Mouse (Mus musculus) forebrain, postnatal 0 days (tissue): ENCODE data around the gene Mrpl53. TPM values are rescaled to one million over a fixed set of nuclear protein-coding genes. Genes with fewer than 3 reads are reported as not detected.

Experiments
- ATAC-seq: fragments of 200-750 bp; cut with Nextera tagmentation; 2 replicates; pipeline ENCODE4 v1.8.0; 2017; ENCODE audit warnings: mild to moderate bottlenecking, moderate library complexity
- DNase-seq: peaks from one replicate; pipeline ENCODE4 v3.0.0-alpha.2; 2015
- H3K27ac ChIP-seq: fragments of 300-500 bp; sonication (generic); 2 replicates; pipeline ENCODE4 v1.5.1; 2014; ENCODE audit warnings: low read depth, mild to moderate bottlenecking, antibody characterized with exemption, low read length, moderate library complexity, mixed read lengths
- H3K27me3 ChIP-seq: fragments of 300-500 bp; sonication (generic); 2 replicates; pipeline ENCODE4 v1.6.1; 2014; ENCODE audit warnings: mild to moderate bottlenecking, low read length, mixed read lengths; ENCODE audit not compliant: insufficient read depth
- H3K36me3 ChIP-seq: fragments of 300-500 bp; sonication (generic); 2 replicates; pipeline ENCODE4 v1.6.1; 2014; ENCODE audit warnings: mild to moderate bottlenecking, moderate library complexity; ENCODE audit not compliant: insufficient read depth
- H3K4me1 ChIP-seq: fragments of 300-500 bp; sonication (generic); 2 replicates; pipeline ENCODE4 v1.6.1; 2014; ENCODE audit warnings: antibody characterized with exemption; ENCODE audit not compliant: insufficient read depth
- H3K4me2 ChIP-seq: fragments of 300-500 bp; sonication (generic); 2 replicates; pipeline ENCODE4 v1.6.1; 2014; ENCODE audit warnings: low read depth, mild to moderate bottlenecking, moderate library complexity
- H3K4me3 ChIP-seq: fragments of 300-500 bp; sonication (generic); 2 replicates; pipeline ENCODE4 v1.5.1; 2014; ENCODE audit warnings: low read depth, low read length, mixed read lengths
- H3K9ac ChIP-seq: fragments of 300-500 bp; sonication (generic); 2 replicates; pipeline ENCODE4 v1.6.1; 2014; ENCODE audit warnings: mild to moderate bottlenecking
- H3K9me3 ChIP-seq: fragments of 300-500 bp; sonication (generic); 2 replicates; pipeline ENCODE4 v1.6.1; 2016; ENCODE audit warnings: low read length
- CTCF ChIP-seq: sonication (generic); IDR thresholded peaks from 2 replicates; pipeline ENCODE4 v1.5.1; 2016; ENCODE audit warnings: antibody characterized with exemption, control low read depth, low read depth
- WGBS: fragments of 180-500 bp; shearing (Covaris S2); extraction: QIAGEN DNeasy Blood & Tissue Kit; methylation state at CpG from one replicate; pipeline ENCODE4 v1.1.7; 2014; 5-methylcytosine and 5-hydroxymethylcytosine counted together
- polyA plus RNA-seq: library from polyadenylated mRNA; unstranded; fragments of >200 nt; fragmentation: Nextera tagmentation; extraction: Ambion mirVana; gene quantifications from 2 replicates; pipeline ENCODE4 v1.2.1, GENCODE M21; 2015
- total RNA-seq: library from RNA; depleted of rRNA; stranded (reverse); fragments of >200 nt; gene quantifications from 2 replicates; pipeline ENCODE4 v1.2.3, GENCODE M21; 2014

Gene Mrpl53
- total and polyA plus RNA-seq, 2 experiments from 2014 or later, result 64.6 to 126 TPM

DNA sequence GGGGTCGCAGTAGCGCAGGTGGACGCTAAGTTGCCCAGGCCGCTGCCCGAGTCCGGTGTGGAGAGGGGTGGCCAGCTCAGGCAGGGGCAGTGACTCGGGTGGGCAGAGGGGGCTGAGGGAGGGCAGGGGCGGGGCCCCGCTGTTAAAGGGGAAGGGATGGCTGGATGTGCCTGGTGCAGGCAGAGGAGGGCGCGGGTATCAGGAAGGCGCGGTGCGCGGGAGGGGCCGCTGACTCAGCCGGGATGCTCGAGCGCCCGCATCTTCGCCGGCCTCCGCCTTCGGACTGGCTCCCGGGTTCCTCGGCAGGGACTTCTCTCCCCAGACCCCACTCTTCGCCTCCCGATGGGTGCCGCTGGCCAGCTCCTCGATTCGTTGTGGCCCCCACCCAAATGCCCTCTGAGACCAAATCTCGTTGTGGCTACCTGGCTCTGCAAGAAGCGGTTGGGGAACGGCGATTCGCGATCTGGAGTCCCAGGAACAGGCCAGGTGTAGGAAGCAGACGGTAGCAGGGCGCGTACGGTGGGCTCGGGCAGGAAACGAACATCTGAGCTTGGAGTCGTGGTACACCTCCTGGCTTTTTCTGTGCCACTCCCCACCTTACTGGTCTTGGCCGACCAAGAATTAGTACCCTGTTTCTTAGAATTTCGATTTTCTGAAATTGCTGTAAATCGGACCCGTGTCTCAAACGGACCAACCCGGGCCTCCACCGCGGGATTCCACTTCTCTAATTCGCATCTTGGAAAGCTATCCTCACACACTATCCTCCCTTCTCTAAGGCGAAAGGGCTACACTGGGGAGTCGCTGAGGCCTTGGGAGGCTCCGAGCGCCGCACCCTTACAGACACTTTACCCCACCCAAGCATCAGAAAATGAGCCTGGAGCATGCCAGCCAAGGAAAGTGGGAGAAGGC, 38.3 kb upstream of the Mrpl53 start:
- no peaks in the 10 kb centered on the region for H3K9me3 ChIP-seq
- no peak overlapping the region for H3K4me3 ChIP-seq
- no peak for ATAC-seq
- no peaks in the 10 kb centered on the region for H3K36me3 ChIP-seq
- H3K27ac ChIP-seq, result no peak overlapping the region
- no peak for TF ChIP-seq CTCF
- peaks cover 66% of the 10 kb centered on the region for H3K27me3 ChIP-seq
- no peak overlapping the region for H3K9ac ChIP-seq
- H3K4me2 ChIP-seq, result no peak overlapping the region
- DNase-seq, result peak; percentile 84
- 1% methylated on average over 58 of the region's 58 CpGs for WGBS
- H3K4me1 ChIP-seq, result no peaks in the 10 kb centered on the region

DNA sequence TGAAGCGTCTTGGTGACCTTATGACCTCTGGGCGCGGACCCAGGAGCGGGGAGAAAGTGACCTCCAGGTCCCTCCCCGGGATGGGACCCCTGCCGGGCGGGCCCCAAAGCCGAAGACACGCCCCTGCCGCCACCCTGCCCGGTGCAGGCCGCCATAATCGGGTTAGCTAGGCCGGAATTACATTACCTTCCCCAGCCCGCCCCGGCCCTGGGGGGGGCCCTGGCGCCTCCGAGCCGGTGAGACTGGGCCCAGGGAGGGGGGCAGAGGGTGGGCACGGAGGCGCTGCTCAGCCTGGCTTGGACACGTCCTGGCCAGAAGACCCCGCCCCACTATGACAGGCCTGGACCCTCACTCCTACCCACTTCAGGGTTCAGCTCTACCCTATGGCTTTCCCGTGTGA, 37.6 kb upstream of the Mrpl53 start:
- TF ChIP-seq CTCF, result no peak
- Histone ChIP-seq H3K27ac (no peak overlapping the region), H3K9ac (no peak overlapping the region), H3K4me1 (no peaks in the 10 kb centered on the region), H3K27me3 (peaks cover 65% of the 10 kb centered on the region), H3K36me3 (no peaks in the 10 kb centered on the region), H3K4me2 (no peak overlapping the region), H3K9me3 (no peaks in the 10 kb centered on the region), H3K4me3 (no peak overlapping the region)
- WGBS, result 3% methylated on average over 23 of the region's 24 CpGs
- peak; percentile 25; the same call in 1 of the 2 replicates for ATAC-seq
- no peak for DNase-seq

DNA sequence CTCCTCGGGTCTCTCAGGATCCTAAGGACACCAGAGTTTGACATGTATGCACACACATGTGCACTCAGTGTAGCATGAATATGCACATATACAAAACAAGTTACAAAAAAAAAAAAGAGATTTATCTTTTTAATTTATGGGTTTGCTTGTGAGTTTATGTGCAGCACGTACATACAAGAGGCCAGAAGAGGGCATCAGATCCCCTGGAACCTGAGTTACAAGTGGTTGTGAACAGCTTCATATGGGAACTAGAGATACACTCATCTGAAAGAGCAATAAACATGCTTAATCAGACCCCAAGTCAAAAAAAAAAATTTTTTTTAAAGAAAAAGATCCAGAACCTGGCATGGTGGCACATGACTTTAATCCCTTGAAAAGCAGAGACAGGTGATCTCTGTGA, 33.9 kb upstream of the Mrpl53 start:
- Histone ChIP-seq H3K4me1 (no peaks in the 10 kb centered on the region), H3K27me3 (peaks cover 48% of the 10 kb centered on the region), H3K9me3 (no peaks in the 10 kb centered on the region), H3K27ac (no peak overlapping the region), H3K9ac (no peak overlapping the region), H3K4me3 (no peak overlapping the region), H3K36me3 (no peaks in the 10 kb centered on the region), H3K4me2 (no peak overlapping the region)
- DNase-seq (no peak), ATAC-seq (no peak)
- 17% methylated on average over 2 of the region's 2 CpGs for WGBS
- peak; percentile 24; the same call in 1 of the 2 replicates for TF ChIP-seq CTCF

DNA sequence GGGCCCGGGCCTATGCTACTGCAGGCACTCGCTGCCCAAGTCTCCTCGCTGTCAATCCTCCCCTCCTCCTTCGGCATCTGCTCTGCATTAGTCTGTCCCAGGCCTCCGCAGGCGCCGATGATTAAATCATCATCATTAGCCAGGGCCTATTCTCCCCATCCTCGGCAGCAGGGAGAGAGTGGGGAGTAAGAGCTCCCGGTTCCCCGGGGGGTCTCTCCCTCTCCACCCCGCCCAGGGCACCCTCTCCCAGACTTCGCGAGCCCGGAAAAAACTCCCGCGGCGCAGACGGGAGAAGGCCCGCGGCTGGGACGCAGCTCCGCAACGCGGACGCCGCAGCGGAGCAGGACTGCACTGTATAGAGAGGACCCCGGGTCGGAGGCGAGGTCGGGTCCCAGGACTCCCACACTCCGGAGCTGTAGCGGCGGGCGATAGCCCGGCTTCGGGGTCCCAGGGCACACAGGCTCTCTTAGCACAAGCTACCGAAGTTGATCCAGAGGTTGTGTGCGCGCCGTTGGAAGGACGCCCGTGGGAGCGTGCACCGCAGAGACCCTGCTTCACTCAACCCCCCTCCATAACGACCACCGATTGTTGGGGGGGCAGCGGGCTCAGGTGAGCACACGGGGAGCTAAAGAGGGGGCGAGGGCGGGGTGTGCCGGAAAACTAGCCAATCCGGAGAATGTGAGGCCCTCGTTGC, 31.1 kb upstream of the Mrpl53 start, which contains the start of gene Pcgf1:
Gene Pcgf1 (plus strand): TSS at position 240 of the 694 bp plus-strand sequence.
- Histone ChIP-seq H3K4me1 (no peaks in the 10 kb centered on the region), H3K4me2 (peak within 1 kb of the TSS; percentile 97), H3K9me3 (no peaks in the 10 kb centered on the region), H3K27me3 (peaks cover 30% of the 10 kb centered on the region), H3K27ac (peak within 1 kb of the TSS; percentile 93), H3K4me3 (peak within 1 kb of the TSS; percentile 74), H3K36me3 (peaks cover 14% of the 10 kb centered on the region; the same call in 1 of the 2 replicates), H3K9ac (peak within 1 kb of the TSS; percentile 79)
- ATAC-seq, result peak; percentile 36
- DNase-seq, result no peak
- no peak for TF ChIP-seq CTCF
- WGBS, result 1% methylated on average over 53 of the region's 54 CpGs

DNA sequence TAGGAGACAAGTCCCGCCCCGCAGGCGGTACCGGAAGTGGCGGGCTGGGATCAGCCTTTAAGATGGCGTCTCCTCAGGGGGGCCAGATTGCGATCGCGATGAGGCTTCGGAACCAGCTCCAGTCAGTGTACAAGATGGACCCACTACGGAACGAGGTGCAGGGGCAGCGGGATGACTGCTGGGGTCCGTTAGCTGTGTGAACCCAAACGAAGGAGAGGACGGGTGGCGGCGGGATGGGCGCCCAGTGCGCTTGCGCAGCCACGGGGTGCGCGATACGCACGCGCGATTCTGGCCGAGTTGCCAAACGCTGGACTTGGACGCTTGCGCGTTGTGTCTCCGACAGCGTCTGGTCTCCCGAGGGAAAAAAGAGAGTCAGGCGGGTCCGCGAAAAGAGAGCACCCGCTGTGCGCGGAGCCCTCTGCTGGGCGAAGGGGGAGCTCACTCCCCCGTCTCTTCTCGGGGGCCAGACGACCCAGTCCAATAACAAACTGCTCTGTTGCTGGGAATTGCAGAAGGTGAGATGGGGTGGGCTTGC, 30.4 kb upstream of the Mrpl53 start:
- no peaks in the 10 kb centered on the region for H3K4me1 ChIP-seq
- H3K4me3 ChIP-seq, result peak overlapping the region; percentile 74
- H3K4me2 ChIP-seq, result peak overlapping the region; percentile 97
- no peaks in the 10 kb centered on the region for H3K9me3 ChIP-seq
- peak overlapping the region; percentile 79 for H3K9ac ChIP-seq
- DNase-seq (peak; percentile 100), ATAC-seq (peak; percentile 96)
- H3K36me3 ChIP-seq, result peaks cover 14% of the 10 kb centered on the region; the same call in 1 of the 2 replicates
- 0% methylated on average over 42 of the region's 46 CpGs for WGBS
- peak; percentile 66 for TF ChIP-seq CTCF
- peak overlapping the region; percentile 93 for H3K27ac ChIP-seq
- H3K27me3 ChIP-seq, result peaks cover 28% of the 10 kb centered on the region

DNA sequence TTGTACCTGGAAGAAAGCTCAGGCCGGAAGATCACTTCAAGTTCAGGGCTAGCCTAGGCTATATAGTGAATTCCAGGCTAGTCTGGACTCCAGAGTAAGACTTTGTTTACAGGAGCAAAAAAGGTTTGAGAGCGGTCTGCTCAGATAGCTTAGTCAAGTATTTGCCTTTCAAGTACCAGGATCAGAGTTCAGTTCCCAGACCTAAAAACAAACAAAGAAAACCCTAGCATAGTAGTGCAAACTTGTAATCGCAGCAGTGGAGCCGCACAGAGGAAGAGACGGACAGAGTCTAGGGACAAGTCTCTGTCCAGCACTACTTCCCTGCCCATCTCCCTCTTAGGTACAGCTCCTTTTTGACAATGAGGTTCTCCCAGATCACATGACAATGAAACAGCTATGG, 28.6 kb upstream of the Mrpl53 start:
- peaks cover 30% of the 10 kb centered on the region for H3K27me3 ChIP-seq
- no peak overlapping the region for H3K4me2 ChIP-seq
- ATAC-seq (no peak), DNase-seq (no peak)
- H3K27ac ChIP-seq, result no peak overlapping the region
- H3K4me3 ChIP-seq, result no peak overlapping the region
- no peaks in the 10 kb centered on the region for H3K9me3 ChIP-seq
- H3K9ac ChIP-seq, result no peak overlapping the region
- H3K4me1 ChIP-seq, result no peaks in the 10 kb centered on the region
- H3K36me3 ChIP-seq, result peaks cover 14% of the 10 kb centered on the region; the same call in 1 of the 2 replicates
- WGBS, result 98% methylated on average over 5 of the region's 5 CpGs
- no peak for TF ChIP-seq CTCF

DNA sequence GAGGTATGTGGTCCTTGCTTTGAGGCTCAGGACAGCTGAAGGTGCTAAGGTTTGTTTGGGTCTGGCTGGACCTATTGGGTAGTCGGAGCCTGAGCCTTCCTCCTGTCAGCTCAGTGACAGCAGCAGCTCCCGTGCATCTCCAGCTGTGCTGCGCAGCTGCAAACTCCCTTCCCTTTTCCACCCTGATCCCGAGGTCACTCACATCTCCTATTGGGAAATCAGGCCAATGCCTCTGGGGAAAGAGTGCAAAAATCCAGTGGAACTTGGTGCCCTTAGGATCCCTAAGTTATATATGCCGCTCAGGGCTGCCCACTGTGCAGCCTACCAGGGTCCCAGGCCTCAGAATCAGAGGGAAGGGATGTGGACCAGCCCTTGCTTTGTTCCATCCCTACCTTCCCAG, 25.3 kb upstream of the Mrpl53 start:
- Histone ChIP-seq H3K4me2 (no peak overlapping the region), H3K36me3 (peaks cover 14% of the 10 kb centered on the region; the same call in 1 of the 2 replicates), H3K9me3 (no peaks in the 10 kb centered on the region), H3K27ac (no peak overlapping the region), H3K27me3 (peaks cover 38% of the 10 kb centered on the region), H3K4me3 (no peak overlapping the region), H3K4me1 (no peaks in the 10 kb centered on the region), H3K9ac (no peak overlapping the region)
- TF ChIP-seq CTCF, result no peak
- no peak for DNase-seq
- WGBS, result 15% methylated on average over 5 of the region's 5 CpGs
- no peak for ATAC-seq
